Mouse (Mus musculus) heart, adult 2 months (tissue): ENCODE measurements around the gene Fgfr3.

Experiments used
- CTCF ChIP-seq: fragments of 200-600 bp; IDR thresholded peaks from 2 replicates; pipeline ENCODE4 v1.8.1; 2022; ENCODE audit warnings: antibody characterized with exemption, mild to moderate bottlenecking, moderate library complexity
- EP300 ChIP-seq: fragments of 200-500 bp; IDR thresholded peaks from 2 replicates; pipeline ENCODE4 v1.6.1; 2011; ENCODE audit warnings: low read depth, low read length, control low read depth; ENCODE audit not compliant: insufficient read depth

GRCm38 (mm10) chr5:33697947-33698512 lies 23.4 kb upstream of the Fgfr3 start:
- TF ChIP-seq CTCF = no peak
- no peak for TF ChIP-seq EP300
